Mouse (Mus musculus): ENCODE data around the gene Timm44.

DNA sequence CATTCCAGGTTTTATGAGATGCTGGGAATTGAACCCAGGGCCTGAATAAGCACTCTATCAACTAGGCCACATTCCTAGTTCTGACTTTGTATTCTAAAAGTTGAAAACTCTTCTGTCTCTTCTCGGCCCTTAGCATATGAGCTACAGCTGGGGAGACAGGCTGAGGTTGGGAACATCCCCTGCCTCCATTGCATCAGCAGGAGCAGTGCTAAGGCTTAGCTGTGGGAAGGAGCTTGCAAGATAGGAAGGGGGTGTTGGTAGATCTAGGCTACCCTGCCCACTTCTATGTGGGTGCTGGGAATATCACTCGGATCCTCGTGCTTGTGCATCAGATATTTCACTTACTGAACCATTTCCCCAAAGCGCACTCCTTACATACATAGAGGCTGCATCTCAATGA lies 47.8 kb downstream of the Timm44 start:
- TF ChIP-seq CTCF (IDR thresholded peaks at IDR 0.05; ENCODE audit: extremely low read depth, insufficient read length, insufficient replicate concordance, low read depth, low read length): no peak
- no peak for TF ChIP-seq POLR2A (IDR thresholded peaks at IDR 0.05; ENCODE audit: low read depth, low read length)
